Mouse (Mus musculus): ENCODE results near the gene Apom.

Apom gene

DNA sequence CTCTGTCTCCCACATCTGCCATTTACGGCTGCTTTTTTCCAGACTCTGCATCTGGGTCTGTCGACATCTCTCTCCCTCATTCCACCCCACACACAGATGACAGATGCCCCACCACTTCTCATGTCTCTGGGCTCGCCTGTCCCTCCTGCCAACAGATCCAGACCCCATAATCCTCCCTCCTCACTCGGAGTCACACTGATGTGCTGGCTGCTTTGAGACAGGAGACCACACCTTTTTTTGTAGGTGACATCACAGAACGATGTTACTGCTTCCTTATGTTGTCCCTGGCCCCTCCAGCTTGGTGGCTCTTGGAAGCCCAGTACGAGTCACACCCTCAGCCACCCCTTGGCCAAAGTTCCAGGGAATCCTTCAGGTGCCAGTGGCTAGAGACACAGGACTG lies 51.6 kb downstream of the Apom start:
- Histone ChIP-seq H3K27me3 (ENCODE audit: insufficient read depth, low read length) (peaks cover 2% of the 10 kb centered on the region; the same call in 1 of the 2 replicates), H3K4me3 (replicated peaks; ENCODE audit: low read length) (0 out of 2 replicates have a peak overlapping the region, but pooled peaks have one; percentile 27), H3K4me1 (replicated peaks; ENCODE audit: low read depth, low read length) (peaks cover 56% of the 10 kb centered on the region), H3K9me3 (ENCODE audit: low read length) (no peaks in the 10 kb centered on the region), H3K36me3 (ENCODE audit: insufficient read depth, low read length) (0 out of 2 replicates have a peak, but pooled peaks cover 3% of the 10 kb centered on the region)
- TF ChIP-seq POU5F1 (IDR thresholded peaks at IDR 0.05; ENCODE audit: borderline replicate concordance, low read length) (no peak), CTCF (conservative IDR thresholded peaks at IDR 0.05; ENCODE audit: low read length) (no peak), NANOG (IDR thresholded peaks at IDR 0.05; ENCODE audit: borderline replicate concordance, low read length) (no peak)

DNA sequence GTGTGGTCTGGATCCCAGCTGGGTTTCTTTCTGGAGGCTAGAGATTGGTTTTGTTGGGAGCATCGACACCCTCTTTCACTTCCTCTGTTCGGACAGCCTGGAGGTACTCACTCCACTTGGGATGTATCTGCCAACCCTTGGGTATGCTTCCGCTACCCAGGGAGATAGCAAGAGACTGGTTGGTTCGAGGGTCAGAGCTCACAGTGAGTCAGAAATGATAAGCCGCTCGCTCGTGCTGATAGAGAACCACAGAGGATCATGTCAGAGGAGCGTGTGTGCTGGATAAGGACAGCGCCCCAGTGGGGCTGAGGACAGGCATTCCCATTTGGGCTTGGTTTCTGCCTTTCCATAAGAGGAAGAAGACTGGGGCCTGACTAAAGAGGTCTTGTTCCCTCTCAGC lies 52.1 kb downstream of the Apom start:
- peaks cover 61% of the 10 kb centered on the region for H3K4me1 ChIP-seq (replicated peaks; ENCODE audit: low read depth, low read length)
- H3K9me3 ChIP-seq (ENCODE audit: low read length): no peaks in the 10 kb centered on the region
- TF ChIP-seq CTCF (conservative IDR thresholded peaks at IDR 0.05; ENCODE audit: low read length): no peak
- no peak for TF ChIP-seq NANOG (IDR thresholded peaks at IDR 0.05; ENCODE audit: borderline replicate concordance, low read length)
- no peak for TF ChIP-seq POU5F1 (IDR thresholded peaks at IDR 0.05; ENCODE audit: borderline replicate concordance, low read length)
- 0 out of 2 replicates have a peak, but pooled peaks cover 3% of the 10 kb centered on the region for H3K36me3 ChIP-seq (ENCODE audit: insufficient read depth, low read length)
- peaks cover 2% of the 10 kb centered on the region; the same call in 1 of the 2 replicates for H3K27me3 ChIP-seq (ENCODE audit: insufficient read depth, low read length)
- no peak overlapping the region for H3K4me3 ChIP-seq (replicated peaks; ENCODE audit: low read length)
